Mouse (Mus musculus) kidney, adult 11 months (tissue): ENCODE measurements around the gene Dhrs2.

ENCODE experiments used
- DNase-seq: peaks from one replicate; pipeline ENCODE4 v3.0.0; 2022

Gene Dhrs2

GRCm38 (mm10) chr14:55253580-55253979, 31.8 kb downstream of the Dhrs2 start:
- peak; percentile 5 for DNase-seq

GRCm38 (mm10) chr14:55255443-55255842, 33.6 kb downstream of the Dhrs2 start:
- no peak for DNase-seq

GRCm38 (mm10) chr14:55271158-55271557, 49.4 kb downstream of the Dhrs2 start:
- peak; percentile 15 for DNase-seq

- no peak for DNase-seq
Observed at GRCm38 (mm10) chr14:55273023-55273422, 51.2 kb downstream of the Dhrs2 start.

- no peak for DNase-seq
Observed at GRCm38 (mm10) chr14:55274810-55275209, 53.0 kb downstream of the Dhrs2 start.

GRCm38 (mm10) chr14:55279322-55280069, 57.7 kb downstream of the Dhrs2 start:
- no peak for DNase-seq
